Mouse (Mus musculus) embryo, embryonic 11 days (tissue): ENCODE data around the gene Sh2d7.
"Not testable (repeated sequence)": the region's sequence is repeated elsewhere in the genome, so short reads cannot be mapped to it uniquely, and the experiment has no call there.

Source experiments
- DNase-seq: peaks from one replicate; pipeline ENCODE4 v3.0.0-alpha.2; 2015

Gene Sh2d7

GRCm38 (mm10) chr9:54547536-54547935 lies 8.8 kb downstream of the Sh2d7 start:
- peak; percentile 69 for DNase-seq

GRCm38 (mm10) chr9:54549433-54549832 lies 10.6 kb downstream of the Sh2d7 start:
- no peak for DNase-seq

- DNase-seq: peak; percentile 45
These were observed 13.6 kb downstream of the Sh2d7 start for GRCm38 (mm10) chr9:54552409-54552808.

- DNase-seq: no peak
These were observed 16.3 kb downstream of the Sh2d7 start for GRCm38 (mm10) chr9:54555044-54555443.

- no peak for DNase-seq
These were observed 19.9 kb downstream of the Sh2d7 start for GRCm38 (mm10) chr9:54558731-54559130.

- peak; percentile 91 for DNase-seq
These were observed 21.1 kb downstream of the Sh2d7 start, which contains the start of gene Cib2 for GRCm38 (mm10) chr9:54559771-54560471. Gene Cib2, minus strand, starts transcription at chr9:54560218.

- DNase-seq: no peak
These were observed 22.2 kb downstream of the Sh2d7 start for GRCm38 (mm10) chr9:54560831-54561601.

GRCm38 (mm10) chr9:54566958-54567357 lies 28.2 kb downstream of the Sh2d7 start:
- DNase-seq: no peak

GRCm38 (mm10) chr9:54568732-54569131 lies 29.9 kb downstream of the Sh2d7 start:
- DNase-seq: peak; percentile 53

GRCm38 (mm10) chr9:54571130-54571839 lies 32.5 kb downstream of the Sh2d7 start:
- no peak for DNase-seq

GRCm38 (mm10) chr9:54583712-54584111 lies 44.9 kb downstream of the Sh2d7 start:
- no peak for DNase-seq

GRCm38 (mm10) chr9:54584127-54584526 lies 45.3 kb downstream of the Sh2d7 start:
- DNase-seq: not testable (repeated sequence)

GRCm38 (mm10) chr9:54585839-54586198 lies 47.0 kb downstream of the Sh2d7 start:
- DNase-seq: no peak

- DNase-seq: peak; percentile 99
These were observed 47.6 kb downstream of the Sh2d7 start, which contains the start of gene Idh3a for GRCm38 (mm10) chr9:54586199-54587061. Gene Idh3a, plus strand, starts transcription at chr9:54586334.

GRCm38 (mm10) chr9:54587863-54588262 lies 49.1 kb downstream of the Sh2d7 start:
- no peak for DNase-seq

- DNase-seq: not testable (repeated sequence)
These were observed 54.9 kb downstream of the Sh2d7 start for GRCm38 (mm10) chr9:54593652-54594051.
